Comparison of ENCODE assay signal across 27 mouse cellular contexts in genomic region chr9:22355919-22356318, GRCm38 (mm10). TPM values are rescaled to one million over a fixed set of nuclear protein-coding genes. Genes with fewer than 3 reads are reported as not detected.
DNase-seq lines count a peak whose midpoint lies in the region; ATAC-seq lines count a peak whose summit lies in the region.
"Had no signal": no experiment of that assay in that cellular context is flagged by ENCODE, and none has a peak within 500 bp of the region (broad histone marks: within the 10 kb centered on the region; RNA-seq: fewer than 3 reads in every experiment).

No protein-coding gene starts in this region.

- no peak overlapping the region for H3K4me2 ChIP-seq in forebrain, embryonic 14.5 days (ENCODE audit: low read length)
- no peak overlapping the region for H3K4me2 ChIP-seq in forebrain, embryonic 12.5 days
- H3K4me2 ChIP-seq: embryonic facial prominence, embryonic 13.5 days; heart, embryonic 13.5 days; hindbrain, embryonic 12.5 days; hindbrain, embryonic 15.5 days had no signal

- no peak overlapping the region for H3K9ac ChIP-seq in forebrain, embryonic 14.5 days (ENCODE audit: low read length)
- no peak overlapping the region for H3K9ac ChIP-seq in forebrain, embryonic 12.5 days
- H3K9ac ChIP-seq: embryonic facial prominence, embryonic 13.5 days; heart, embryonic 13.5 days; hindbrain, embryonic 12.5 days; hindbrain, embryonic 15.5 days had no signal

- H3K27me3 ChIP-seq in forebrain, embryonic 14.5 days (replicated peaks; ENCODE audit: control insufficient read depth, insufficient read depth, low read length), result no peaks in the 10 kb centered on the region
- H3K27me3 ChIP-seq in forebrain, embryonic 12.5 days, result no peaks in the 10 kb centered on the region
- H3K27me3 ChIP-seq: CH12.LX; embryonic facial prominence, embryonic 13.5 days; heart, embryonic 13.5 days; hindbrain, embryonic 12.5 days; hindbrain, embryonic 15.5 days; Patski had no signal

- no peak overlapping the region for H3K27ac ChIP-seq in forebrain, embryonic 14.5 days (ENCODE audit: low read depth, low read length)
- H3K27ac ChIP-seq in forebrain, embryonic 12.5 days, result no peak overlapping the region
- H3K27ac ChIP-seq: embryonic facial prominence, embryonic 10.5 days; embryonic facial prominence, embryonic 13.5 days; gastrocnemius, adult 2 months; heart, embryonic 10.5 days; heart, embryonic 13.5 days; hindbrain, embryonic 12.5 days; hindbrain, embryonic 15.5 days had no signal

- H3K4me3 ChIP-seq in forebrain, embryonic 14.5 days (ENCODE audit: low read depth, low read length), result no peak overlapping the region
- H3K4me3 ChIP-seq in forebrain, embryonic 12.5 days (replicated peaks), result no peak overlapping the region
- H3K4me3 ChIP-seq: embryonic facial prominence, embryonic 10.5 days; embryonic facial prominence, embryonic 13.5 days; erythroblast, embryonic 14.5 days; gastrocnemius, adult 2 months; heart, embryonic 10.5 days; heart, embryonic 13.5 days; hindbrain, embryonic 12.5 days; hindbrain, embryonic 15.5 days had no signal

- WGBS in forebrain, embryonic 14.5 days, result 64% methylated on average over 3 of the region's 3 CpGs
- 80% methylated on average over 3 of the region's 3 CpGs for WGBS in forebrain, embryonic 12.5 days

- DNase-seq in forebrain, embryonic 14.5 days (ENCODE audit: low spot score), result peak; percentile 60
- DNase-seq in brain, adult 2 months (ENCODE audit: low read depth, low spot score), result peak; percentile 22
- DNase-seq in brain, embryonic 18.5 days (ENCODE audit: low read depth, low spot score), result peak; percentile 1
- no peak for DNase-seq in cerebellum, postnatal 36 days
- no peak for DNase-seq in embryo, embryonic 11 days
- DNase-seq: adrenal gland, postnatal 10 days; adrenal gland, postnatal 36 days; B cell, adult 2 months; cerebellum, adult 18-20 months; cerebellum, adult 9-10 months; cerebellum, postnatal 14 days; gastrocnemius, adult 2 months; gastrocnemius, postnatal 14 days; heart, adult 18-20 months; kidney, adult 2 months had no signal

- no peaks in the 10 kb centered on the region for H3K4me1 ChIP-seq in forebrain, embryonic 14.5 days (ENCODE audit: control insufficient read depth, insufficient read depth, low read length)
- no peaks in the 10 kb centered on the region for H3K4me1 ChIP-seq in forebrain, embryonic 12.5 days
- H3K4me1 ChIP-seq: embryonic facial prominence, embryonic 10.5 days; embryonic facial prominence, embryonic 13.5 days; heart, embryonic 10.5 days; heart, embryonic 13.5 days; hindbrain, embryonic 12.5 days; hindbrain, embryonic 15.5 days had no signal

- H3K9me3 ChIP-seq in forebrain, embryonic 14.5 days (replicated peaks; ENCODE audit: control insufficient read depth, low read length), result no peaks in the 10 kb centered on the region
- H3K9me3 ChIP-seq in forebrain, embryonic 12.5 days, result no peaks in the 10 kb centered on the region
- H3K9me3 ChIP-seq: embryonic facial prominence, embryonic 10.5 days; embryonic facial prominence, embryonic 13.5 days; G1E; heart, embryonic 10.5 days; heart, embryonic 13.5 days; hindbrain, embryonic 12.5 days; hindbrain, embryonic 15.5 days had no signal

- peaks cover 56% of the 10 kb centered on the region for H3K36me3 ChIP-seq in forebrain, embryonic 14.5 days (ENCODE audit: control insufficient read depth, insufficient read depth, low read length)
- H3K36me3 ChIP-seq in forebrain, embryonic 12.5 days (replicated peaks), result peaks cover 74% of the 10 kb centered on the region
- H3K36me3 ChIP-seq: hindbrain, embryonic 15.5 days had no signal

- ATAC-seq in forebrain, embryonic 14.5 days, result peak; percentile 62; the same call in 1 of the 2 replicates
- ATAC-seq in forebrain, embryonic 12.5 days (ENCODE audit: low FRiP score), result no peak
- ATAC-seq: intestine, postnatal 0 days; Patski had no signal

RNA-seq across cellular contexts. Expression of gene Anln, which starts 33.1 kb away (rescaled TPM):
- 15.7 and 16.5 TPM in 2 replicates for polyA plus RNA-seq in forebrain, embryonic 14.5 days (2014; fragmentation: Nextera tagmentation; extraction: Ambion mirVana)
- polyA plus RNA-seq in forebrain, embryonic 12.5 days (2016; fragmentation: Nextera tagmentation; extraction: Ambion mirVana), result 36.8 and 41.1 TPM in 2 replicates

RNA-seq across cellular contexts. Expression of gene Zfp810, which starts 48.5 kb away (rescaled TPM):
- 24.8 and 30.4 TPM in 2 replicates for polyA plus RNA-seq in forebrain, embryonic 14.5 days (2014; fragmentation: Nextera tagmentation; extraction: Ambion mirVana)
- 35.7 and 36.8 TPM in 2 replicates for polyA plus RNA-seq in forebrain, embryonic 12.5 days (2016; fragmentation: Nextera tagmentation; extraction: Ambion mirVana)

RNA-seq across cellular contexts. Expression of gene 9530077C05Rik, which starts 55.4 kb away (rescaled TPM):
- 12.2 and 13.9 TPM in 2 replicates for polyA plus RNA-seq in forebrain, embryonic 14.5 days (2014; fragmentation: Nextera tagmentation; extraction: Ambion mirVana)
- polyA plus RNA-seq in forebrain, embryonic 12.5 days (2016; fragmentation: Nextera tagmentation; extraction: Ambion mirVana), result 10.2 and 12.1 TPM in 2 replicates

Comparison
In these comparisons a context has a peak if more than half of its experiments do, and no peak if none do; other contexts are left out.
1. DNase-seq: peak in forebrain, embryonic 14.5 days (single experiment), brain, adult 2 months (single experiment) and brain, embryonic 18.5 days (single experiment); none in cerebellum, postnatal 36 days (0 of 2) and embryo, embryonic 11 days (single experiment).